Mouse (Mus musculus) mouse embryonic stem cell (cell line): ENCODE results near the gene Rap1gds1.

ENCODE experiments used
- in situ Hi-C, 2 experiments: fragments of 300-500 bp; cut with MboI; formaldehyde crosslinking; loops; 1 replicate in 1 of 2; 3 replicates in 1 of 2; pipeline ENCODE4 v1.14.3; 2019 to 2020; ENCODE audit warnings: low sequenced_read_pairs in 2 of 2, low pct_unique_long_range_greater_than_20kb in 1 of 2, mixed read lengths in 1 of 2; ENCODE audit not compliant: unreplicated experiment in 1 of 2

The Rap1gds1 gene

DNA sequence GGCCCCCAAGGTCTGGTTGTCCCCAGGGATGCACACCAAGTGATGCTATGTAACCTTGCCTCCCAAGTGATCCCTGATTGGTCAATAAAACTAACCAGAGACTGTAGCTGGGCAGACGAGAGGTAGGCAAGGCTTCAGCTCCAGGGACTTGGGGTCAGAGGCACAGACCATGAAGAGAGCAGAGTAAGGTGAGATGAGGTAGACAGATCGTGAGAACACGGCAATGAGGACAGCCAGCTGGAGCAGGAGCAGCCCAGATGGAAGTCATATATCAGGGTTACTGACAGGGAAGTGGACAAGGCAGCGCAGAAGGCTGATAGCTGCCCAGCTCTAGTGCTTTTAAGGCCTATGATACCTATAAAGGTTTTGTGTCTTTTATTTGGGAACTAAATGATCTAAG, 5.5 kb downstream of the Rap1gds1 start:
- in situ Hi-C loops: no loop called here

GRCm38 (mm10) chr3:139064076-139064475, 10.9 kb downstream of the Rap1gds1 start:
- in situ Hi-C loops: no loop called here

DNA sequence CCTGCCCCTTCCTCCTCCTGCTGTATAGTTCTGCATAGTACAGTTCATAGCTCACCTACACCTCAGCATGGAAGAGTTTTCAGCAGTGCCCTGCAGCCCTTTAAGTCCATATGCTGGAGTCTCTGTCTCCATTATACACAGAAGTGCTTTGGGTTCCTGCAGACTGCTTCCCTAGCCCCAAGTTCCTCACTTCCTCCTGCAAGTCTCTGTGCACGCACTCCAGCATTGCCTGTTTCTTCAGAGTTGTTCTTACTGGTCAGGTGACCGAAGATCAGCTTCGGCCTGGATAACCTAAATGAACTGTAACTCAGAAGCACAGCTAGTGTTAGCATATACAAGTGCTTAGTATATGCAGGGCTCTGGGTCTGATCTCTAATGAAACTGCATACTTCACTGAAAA, 12.9 kb downstream of the Rap1gds1 start:
- in situ Hi-C loops: no loop called here

DNA sequence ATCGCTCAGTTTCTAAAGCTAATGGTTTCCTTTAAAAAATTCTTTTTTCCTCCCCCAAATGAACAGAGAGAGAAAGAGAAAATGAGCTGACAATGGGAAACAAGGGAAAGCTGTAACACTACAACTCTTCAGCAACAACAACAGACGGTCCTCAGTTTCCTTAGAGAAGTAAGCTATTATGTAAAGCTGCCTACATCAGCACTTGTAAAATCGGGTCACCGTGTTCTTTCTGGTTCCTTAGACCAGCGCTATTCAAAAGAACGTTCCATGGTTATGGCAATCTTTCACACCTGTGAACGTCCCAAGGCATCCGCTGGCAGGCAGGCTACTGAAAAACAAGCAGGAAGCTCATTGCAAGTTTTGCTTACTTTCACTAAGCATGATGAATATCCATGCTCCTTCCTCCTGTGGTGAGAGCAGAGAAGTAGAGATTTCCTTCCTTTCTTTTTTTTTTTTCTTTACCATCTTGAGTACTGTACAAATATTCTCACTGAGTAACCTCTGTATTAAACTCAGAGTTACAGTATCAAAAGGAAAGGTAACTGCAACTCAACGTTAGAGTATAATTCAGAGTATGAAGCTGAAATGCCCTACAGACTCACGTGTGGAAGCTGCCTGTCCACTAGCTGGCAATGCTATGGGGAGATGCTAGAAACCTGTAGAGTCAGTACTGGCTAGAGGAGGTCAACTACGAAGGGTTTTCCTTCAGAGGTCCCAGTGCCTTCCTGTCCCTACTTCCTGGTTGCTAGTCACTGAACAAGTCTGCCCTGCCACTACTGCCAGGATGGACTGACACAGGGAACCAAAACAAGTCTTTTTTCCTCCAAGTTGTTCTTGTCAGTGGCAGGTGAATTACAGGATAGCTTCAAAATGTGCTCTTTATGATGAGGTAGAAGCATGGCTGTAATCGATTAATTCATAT, 26.0 kb downstream of the Rap1gds1 start:
- in situ Hi-C loops: no loop called here

DNA sequence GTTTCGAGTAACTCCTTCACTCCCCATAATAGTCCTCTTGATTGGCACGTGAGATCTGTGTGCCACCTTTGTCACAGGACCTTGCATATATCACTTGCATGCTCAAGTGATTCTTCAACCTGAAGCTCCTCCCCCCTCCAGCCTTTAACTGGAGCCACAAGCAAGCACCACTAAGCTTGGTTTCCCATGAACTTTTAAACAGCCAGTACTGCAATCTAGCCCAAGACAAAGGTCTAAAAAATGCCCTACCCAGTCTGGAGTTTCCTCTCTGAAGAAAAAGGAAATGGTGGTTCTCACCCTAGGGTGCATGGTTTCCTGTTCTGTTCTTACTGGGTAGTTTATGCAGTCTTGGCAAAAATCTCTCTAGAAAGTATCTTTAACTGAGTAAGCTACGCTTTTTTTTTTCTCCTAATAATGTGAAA, 32.6 kb downstream of the Rap1gds1 start:
- in situ Hi-C loops: no loop called here

- in situ Hi-C loops: no loop called here
Observed at GRCm38 (mm10) chr3:139041921-139042320, 33.1 kb downstream of the Rap1gds1 start.

GRCm38 (mm10) chr3:139037030-139037429, 38.0 kb downstream of the Rap1gds1 start:
- in situ Hi-C loops: no loop called here

DNA sequence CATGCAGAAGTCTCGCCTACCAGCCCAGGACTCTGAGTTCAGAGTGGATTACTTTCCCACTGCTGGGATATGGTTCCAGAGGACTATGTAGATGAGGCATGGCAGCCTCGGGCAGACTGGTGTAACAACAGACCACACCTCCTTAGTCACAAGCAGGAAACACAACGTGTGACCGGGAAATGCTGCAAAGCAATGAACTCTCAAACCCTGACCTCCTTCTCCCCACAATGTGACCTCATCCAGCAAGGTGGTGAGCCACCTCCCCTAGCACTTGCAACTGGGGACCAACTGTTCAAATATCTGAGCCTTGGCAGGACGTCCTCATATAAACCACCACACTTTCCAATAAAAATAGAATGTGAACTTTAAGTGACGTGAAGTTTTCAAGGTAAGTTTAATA, 41.8 kb downstream of the Rap1gds1 start:
- in situ Hi-C loops: no loop called here

- in situ Hi-C loops: no loop called here
Observed at GRCm38 (mm10) chr3:139030644-139031227, 44.3 kb downstream of the Rap1gds1 start.

DNA sequence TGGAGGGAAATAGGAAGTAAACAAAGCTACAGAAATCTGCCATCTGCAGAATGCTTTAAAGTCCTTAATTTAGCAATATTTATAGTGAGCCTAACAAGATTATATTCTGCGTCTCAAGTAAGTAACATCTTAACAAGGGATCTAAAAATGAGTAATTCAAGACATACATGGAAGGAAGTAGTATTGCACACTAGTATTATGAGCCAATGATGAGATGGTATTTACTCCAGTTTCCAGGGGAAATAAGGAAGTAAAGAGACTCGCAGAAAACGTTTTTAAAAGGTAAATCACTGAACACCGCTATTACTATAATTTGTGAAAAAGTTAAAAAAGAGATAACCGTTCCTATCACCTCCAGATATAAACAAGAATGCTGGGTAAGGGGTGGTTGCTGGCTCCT, 49.9 kb downstream of the Rap1gds1 start:
- in situ Hi-C loops: no loop called here

DNA sequence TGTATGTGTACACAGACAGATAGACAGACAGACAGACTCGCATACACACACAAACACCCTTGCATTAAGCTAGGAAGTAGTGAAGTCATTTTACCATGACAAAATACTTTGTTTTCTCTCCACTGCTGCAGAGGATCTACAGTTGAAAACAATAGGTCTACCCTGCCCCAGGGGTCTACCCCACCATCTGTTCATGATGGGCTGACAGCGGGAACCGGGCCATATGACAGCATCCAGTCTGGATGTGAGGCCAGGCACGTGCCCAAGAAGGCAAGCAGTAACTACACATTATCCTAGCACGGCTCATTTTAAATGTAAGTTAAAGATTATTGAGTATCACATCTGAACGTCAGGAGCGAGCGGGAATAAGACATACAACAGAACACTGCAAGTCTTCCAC, 51.4 kb downstream of the Rap1gds1 start:
- in situ Hi-C loops: no loop called here

GRCm38 (mm10) chr3:139012352-139012751, 62.6 kb downstream of the Rap1gds1 start:
- in situ Hi-C loops: no loop called here

- in situ Hi-C loops: no loop called here
Observed at GRCm38 (mm10) chr3:139005669-139006068, 69.3 kb downstream of the Rap1gds1 start.

- in situ Hi-C loops: no loop called here
Observed at GRCm38 (mm10) chr3:139002774-139003173, 72.2 kb downstream of the Rap1gds1 start.

DNA sequence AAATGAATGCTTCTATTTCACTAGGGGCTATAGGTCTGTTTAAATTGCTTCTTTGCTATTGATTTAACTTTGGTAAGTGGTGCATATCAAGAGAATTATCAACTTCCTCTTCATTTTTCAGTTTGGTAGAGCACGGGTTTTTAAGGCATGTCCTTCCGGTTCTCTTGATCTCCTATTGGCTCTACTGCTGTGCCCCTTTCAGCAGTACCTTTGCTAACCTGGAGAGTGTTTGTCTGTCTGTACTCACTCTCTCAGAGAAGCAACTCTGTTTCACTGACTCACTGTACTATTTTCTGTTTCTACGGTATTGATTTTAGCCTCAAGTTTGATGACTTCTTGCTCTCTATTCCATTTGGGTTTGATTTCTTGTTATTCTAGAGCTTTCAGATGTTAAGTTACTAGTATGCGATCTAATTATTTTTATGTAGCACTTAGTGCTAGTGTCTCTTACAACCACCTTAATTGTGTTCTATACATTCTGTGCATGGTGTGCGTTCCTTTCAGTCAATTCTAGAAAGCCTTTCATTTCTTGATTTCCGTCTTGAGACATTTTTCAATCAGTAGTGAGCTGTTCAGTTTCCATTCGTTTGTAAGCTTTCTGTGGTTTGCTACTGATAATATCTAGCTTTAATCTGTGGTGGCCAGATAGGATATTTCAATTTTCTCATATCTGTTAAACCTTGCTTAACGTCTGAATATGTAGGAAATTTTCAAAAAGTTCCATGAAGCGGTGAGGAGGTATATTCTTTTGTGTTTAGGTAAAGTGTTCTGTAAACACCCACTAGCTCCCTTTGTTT, 74.7 kb downstream of the Rap1gds1 start:
- in situ Hi-C loops: no loop called here

DNA sequence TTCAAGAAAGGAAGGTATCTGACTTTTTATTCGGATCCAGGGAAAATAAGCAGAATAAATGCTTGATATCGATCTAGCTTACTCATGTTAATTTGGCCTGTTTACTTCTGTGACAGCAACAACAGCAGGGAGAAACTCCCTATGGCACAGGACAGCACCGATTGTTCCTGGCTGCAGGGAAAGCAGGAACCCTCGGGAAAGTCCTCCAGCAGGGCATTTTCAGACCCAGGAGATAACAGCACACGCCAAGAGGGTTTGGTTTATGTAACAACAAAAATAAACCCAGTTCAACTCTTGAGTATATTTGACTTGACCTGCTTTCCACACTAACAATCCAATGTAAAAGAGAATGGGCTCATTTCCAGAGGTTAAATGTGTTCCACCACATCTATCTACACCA, 81.5 kb downstream of the Rap1gds1 start:
- in situ Hi-C loops: no loop called here

DNA sequence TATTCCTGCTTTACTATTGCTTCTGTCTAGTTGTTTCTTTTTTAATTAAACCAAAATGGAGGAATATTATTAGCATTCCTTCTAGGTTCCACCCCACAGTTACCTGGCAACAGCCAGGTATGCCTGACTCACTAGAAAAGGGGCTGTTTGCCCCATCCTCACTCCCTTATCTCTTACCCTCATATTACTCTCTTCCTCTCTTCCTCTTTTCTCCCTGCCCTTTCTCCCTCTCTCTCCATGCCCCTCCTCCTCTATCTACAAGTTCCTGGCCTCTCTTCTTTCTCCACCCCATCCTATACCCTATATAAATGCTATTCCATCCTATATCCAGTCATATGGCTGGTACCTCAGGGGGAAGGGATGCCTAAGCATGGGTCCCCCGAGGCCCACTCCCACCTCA, 83.6 kb downstream of the Rap1gds1 start:
- in situ Hi-C loops: no loop called here

DNA sequence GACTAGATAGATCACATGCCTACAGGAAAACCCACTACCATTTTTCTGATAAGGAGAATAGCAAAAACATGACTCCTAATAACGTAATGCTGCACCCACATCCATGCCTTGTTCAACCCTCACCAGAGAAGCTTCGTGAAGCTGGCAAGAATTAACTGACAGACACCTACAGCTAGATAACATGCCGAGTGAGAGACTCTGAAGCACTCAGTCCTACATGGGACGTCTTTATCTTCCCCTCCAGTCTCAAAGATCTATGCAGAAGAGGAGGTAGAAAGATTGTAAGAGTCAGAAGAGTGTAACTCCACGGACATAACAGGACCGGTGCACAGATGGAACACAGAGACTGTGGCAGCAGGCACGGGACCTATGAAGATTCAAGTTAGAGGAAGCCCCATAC, 85.9 kb downstream of the Rap1gds1 start:
- in situ Hi-C loops: no loop called here

DNA sequence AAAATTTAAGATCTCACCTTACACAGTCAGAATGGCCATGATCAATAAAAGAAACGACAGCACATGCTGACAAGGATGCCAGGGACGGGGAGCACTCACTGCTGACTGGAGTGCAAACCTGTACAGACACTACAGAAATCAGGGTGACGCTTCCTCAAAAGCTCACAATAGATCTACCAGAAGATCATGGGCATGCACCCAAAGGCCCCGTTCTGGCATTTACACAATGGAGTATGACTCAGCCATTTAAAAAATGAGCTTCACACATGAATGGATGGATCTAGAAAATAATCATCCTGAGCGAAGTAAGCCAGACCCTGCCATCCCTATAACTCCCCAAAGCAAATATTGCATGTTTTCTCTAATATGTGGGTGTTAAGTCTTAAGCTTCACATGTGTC, 87.0 kb downstream of the Rap1gds1 start:
- in situ Hi-C loops: no loop called here
